Mouse (Mus musculus) hindbrain, postnatal 0 days (tissue): ENCODE data around the gene Cdc42. TPM values are rescaled to one million over a fixed set of nuclear protein-coding genes. Genes with fewer than 3 reads are reported as not detected.

Source experiments
- ATAC-seq: fragments of 200-750 bp; cut with Nextera tagmentation; 2 replicates; pipeline ENCODE4 v1.8.0; 2017; ENCODE audit warnings: mild to moderate bottlenecking, moderate TSS enrichment, moderate library complexity
- DNase-seq: peaks from one replicate; pipeline ENCODE4 v3.0.0-alpha.2; 2015; ENCODE audit warnings: low spot score
- H3K27ac ChIP-seq: fragments of 300-500 bp; sonication (generic); 2 replicates; pipeline ENCODE4 v1.5.1; 2014; ENCODE audit warnings: mild to moderate bottlenecking
- H3K27me3 ChIP-seq: fragments of 300-500 bp; sonication (generic); 2 replicates; pipeline ENCODE4 v1.6.1; 2014; ENCODE audit warnings: low read length, mixed read lengths; ENCODE audit not compliant: insufficient read depth
- H3K36me3 ChIP-seq: fragments of 300-500 bp; sonication (generic); 2 replicates; pipeline ENCODE4 v1.6.1; 2014; ENCODE audit warnings: low read length, mixed read lengths; ENCODE audit not compliant: insufficient read depth
- H3K4me1 ChIP-seq: fragments of 300-500 bp; sonication (generic); 2 replicates; pipeline ENCODE4 v1.6.1; 2014; ENCODE audit warnings: antibody characterized with exemption, low read length, mixed read lengths; ENCODE audit not compliant: insufficient read depth
- H3K4me2 ChIP-seq: fragments of 300-500 bp; sonication (generic); 2 replicates; pipeline ENCODE4 v1.6.1; 2014; ENCODE audit warnings: low read depth, mild to moderate bottlenecking, low read length, moderate library complexity, mixed read lengths
- H3K4me3 ChIP-seq: fragments of 300-500 bp; sonication (generic); 2 replicates; pipeline ENCODE4 v1.5.1; 2014; ENCODE audit warnings: low read length
- H3K9ac ChIP-seq: fragments of 300-500 bp; sonication (generic); replicated peaks from 2 replicates; pipeline ENCODE4 v1.6.1; 2014; ENCODE audit warnings: mild to moderate bottlenecking, low read length, moderate library complexity, mixed read lengths
- H3K9me3 ChIP-seq: fragments of 300-500 bp; sonication (generic); 2 replicates; pipeline ENCODE4 v1.6.1; 2016; ENCODE audit warnings: low read length, mixed read lengths
- CTCF ChIP-seq: IDR thresholded peaks from 2 replicates; pipeline ENCODE4 v1.5.1; 2016; ENCODE audit warnings: antibody characterized with exemption, control low read depth, low read depth
- WGBS: fragments of 180-500 bp; shearing (Covaris S2); extraction: QIAGEN DNeasy Blood & Tissue Kit; methylation state at CpG from one replicate; pipeline ENCODE4 v1.1.7; 2014; 5-methylcytosine and 5-hydroxymethylcytosine counted together
- polyA plus RNA-seq: library from polyadenylated mRNA; unstranded; fragments of >200 nt; fragmentation: Nextera tagmentation; extraction: Ambion mirVana; gene quantifications from 2 replicates; pipeline ENCODE4 v1.2.1, GENCODE M21; 2015
- total RNA-seq: library from RNA; depleted of rRNA; stranded (reverse); fragments of >200 nt; gene quantifications from 2 replicates; pipeline ENCODE4 v1.2.3, GENCODE M21; 2014

Cdc42 gene
- total and polyA plus RNA-seq, 2 experiments from 2014 or later: 394 to 1,049 TPM

DNA sequence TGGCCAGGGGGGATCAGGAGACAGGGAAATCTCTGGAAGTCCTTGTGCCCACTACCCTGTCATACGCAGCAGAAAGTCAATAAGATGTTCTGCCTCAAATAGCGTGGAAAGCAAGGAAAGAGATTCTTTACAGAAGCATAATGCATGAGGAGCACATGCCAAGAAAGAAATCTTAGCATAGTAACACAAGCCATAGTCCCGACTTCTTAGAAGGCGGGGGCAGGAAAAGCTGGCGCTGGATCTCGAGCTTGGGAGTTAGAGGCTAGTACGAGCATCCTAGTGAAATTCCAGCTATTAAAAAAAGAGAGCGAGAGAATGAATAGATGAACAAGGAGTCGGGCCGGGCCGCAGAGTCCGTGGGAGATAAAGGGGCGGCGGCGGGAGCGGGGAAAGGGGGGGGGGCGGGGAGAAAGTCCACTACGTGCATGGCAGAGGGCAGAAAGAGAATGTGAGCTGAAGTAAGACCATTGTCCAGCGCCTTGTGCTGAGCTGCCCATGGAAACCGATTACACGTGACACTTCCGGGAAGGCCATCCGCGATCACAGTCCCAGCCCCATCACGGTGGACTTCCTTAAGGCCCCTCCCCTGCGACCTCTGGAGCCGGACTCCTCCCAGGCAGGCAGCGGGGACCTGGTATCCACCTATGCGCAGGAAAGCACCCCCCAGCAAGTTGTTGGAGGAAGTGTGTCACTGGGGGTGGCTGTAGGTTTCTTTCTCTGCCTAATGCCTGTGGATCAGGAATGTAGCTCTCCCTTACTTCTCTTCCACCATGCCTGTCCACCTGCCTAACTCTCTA lies 12.6 kb upstream of the Cdc42 start:
- H3K9me3 ChIP-seq: no peaks in the 10 kb centered on the region
- ATAC-seq (peak; percentile 67; the same call in 1 of the 2 replicates), DNase-seq (peak; percentile 34)
- H3K4me2 ChIP-seq: peak overlapping the region; percentile 63
- peak overlapping the region; percentile 31 for H3K4me3 ChIP-seq
- no peak overlapping the region for H3K27ac ChIP-seq
- no peaks in the 10 kb centered on the region; the same call in 1 of the 2 replicates for H3K4me1 ChIP-seq
- TF ChIP-seq CTCF: no peak
- no peaks in the 10 kb centered on the region for H3K27me3 ChIP-seq
- no peaks in the 10 kb centered on the region for H3K36me3 ChIP-seq
- peak overlapping the region; percentile 46 for H3K9ac ChIP-seq
- whole genome bisulfite sequencing: 5% methylated on average over 27 of the region's 29 CpGs

DNA sequence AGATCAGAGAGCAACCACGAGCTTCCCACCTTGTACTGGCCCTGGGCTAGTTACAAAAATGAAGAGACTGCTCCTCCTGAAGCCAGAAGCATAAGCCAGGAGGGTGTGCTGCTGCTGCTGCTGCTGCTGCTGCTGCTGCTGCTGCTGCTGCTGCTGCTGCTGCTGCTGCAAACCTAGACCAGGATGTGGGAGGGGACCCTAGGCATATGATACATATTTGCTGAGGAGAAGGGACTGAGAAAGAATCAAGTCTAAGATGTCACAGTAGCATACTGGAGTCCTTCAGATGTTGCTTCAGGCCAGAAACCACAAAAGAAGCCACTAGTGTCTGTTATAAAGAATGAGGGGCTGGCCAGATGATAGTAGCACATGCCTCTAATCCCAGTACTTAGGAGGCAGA lies 10.7 kb upstream of the Cdc42 start:
- Histone ChIP-seq H3K9ac (no peak overlapping the region), H3K4me2 (no peak overlapping the region), H3K4me3 (no peak overlapping the region), H3K27ac (no peak overlapping the region), H3K36me3 (no peaks in the 10 kb centered on the region), H3K4me1 (no peaks in the 10 kb centered on the region; the same call in 1 of the 2 replicates), H3K27me3 (no peaks in the 10 kb centered on the region), H3K9me3 (no peaks in the 10 kb centered on the region)
- ATAC-seq: no peak
- TF ChIP-seq CTCF: no peak
- WGBS: 34% methylated on average over 1 of the region's 1 CpGs
- no peak for DNase-seq

DNA sequence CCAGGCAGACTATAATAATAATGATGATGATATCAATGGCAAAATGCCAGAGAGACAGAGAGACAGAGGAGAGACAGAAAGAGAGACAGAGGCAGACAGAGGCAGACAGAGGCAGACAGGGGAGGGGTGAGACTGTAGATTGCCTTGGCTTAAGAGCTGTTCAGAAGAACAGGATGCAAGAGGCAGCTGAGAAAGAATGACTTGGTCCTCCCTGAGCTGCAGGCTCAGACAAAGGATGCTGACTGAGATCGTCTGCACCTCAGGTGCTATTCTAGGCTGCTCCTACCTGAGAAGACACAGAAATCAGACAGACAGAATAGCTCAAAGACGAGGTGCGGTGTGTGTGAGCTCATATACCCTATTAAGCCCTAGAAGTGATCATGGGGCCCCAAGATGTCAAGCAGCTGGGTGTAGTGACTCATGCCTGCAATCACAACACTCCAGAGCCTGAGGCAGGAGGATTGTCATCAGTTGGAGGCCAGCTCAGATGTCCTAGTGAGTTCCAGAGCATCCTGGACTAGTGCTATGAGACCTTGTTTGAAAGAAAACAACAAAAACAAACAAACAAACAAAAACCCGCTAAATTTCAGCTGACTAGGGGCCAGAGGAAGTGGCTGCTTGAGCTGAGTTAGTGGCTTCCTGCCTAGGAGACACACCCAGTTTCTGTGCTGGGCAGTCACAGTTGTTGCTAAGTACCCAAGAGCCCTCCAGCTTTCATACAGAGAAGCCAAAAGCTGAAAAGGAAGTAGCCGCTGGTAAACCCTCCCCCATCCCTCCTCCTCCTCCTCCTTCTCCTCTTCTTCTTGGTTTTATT lies 10.0 kb upstream of the Cdc42 start:
- no peak overlapping the region for H3K4me3 ChIP-seq
- DNase-seq: peak; percentile 21
- H3K27me3 ChIP-seq: no peaks in the 10 kb centered on the region
- H3K4me2 ChIP-seq: no peak overlapping the region
- no peaks in the 10 kb centered on the region for H3K36me3 ChIP-seq
- no peak for TF ChIP-seq CTCF
- H3K27ac ChIP-seq: no peak overlapping the region
- H3K9ac ChIP-seq: no peak overlapping the region
- no peak for ATAC-seq
- WGBS: 55% methylated on average over 5 of the region's 5 CpGs
- H3K4me1 ChIP-seq: no peaks in the 10 kb centered on the region; the same call in 1 of the 2 replicates
- no peaks in the 10 kb centered on the region for H3K9me3 ChIP-seq

DNA sequence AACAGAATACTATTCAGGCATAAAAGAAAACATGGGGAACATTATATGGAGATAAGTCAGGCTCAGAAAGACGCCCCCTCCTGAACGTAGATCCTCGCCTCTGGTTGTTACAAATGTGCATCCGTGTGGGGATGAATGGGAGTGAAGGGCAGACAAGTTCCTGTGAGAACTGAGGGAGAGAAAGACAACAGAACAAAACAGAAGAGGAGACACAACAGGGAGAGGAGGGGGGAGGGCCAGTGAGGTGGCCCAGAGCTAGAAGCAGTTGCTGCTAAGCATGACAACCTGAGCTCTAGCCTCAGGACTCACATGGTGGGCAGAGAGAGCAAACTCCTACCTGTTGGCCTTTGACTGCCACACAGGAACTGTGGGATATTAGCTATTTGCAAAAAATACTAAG lies 8.6 kb upstream of the Cdc42 start:
- no peaks in the 10 kb centered on the region; the same call in 1 of the 2 replicates for H3K4me1 ChIP-seq
- H3K36me3 ChIP-seq: no peaks in the 10 kb centered on the region
- no peak overlapping the region for H3K4me3 ChIP-seq
- no peaks in the 10 kb centered on the region for H3K27me3 ChIP-seq
- TF ChIP-seq CTCF: no peak
- no peak for DNase-seq
- H3K27ac ChIP-seq: no peak overlapping the region
- H3K9me3 ChIP-seq: no peaks in the 10 kb centered on the region
- ATAC-seq: no peak
- H3K9ac ChIP-seq: no peak overlapping the region
- 82% methylated on average over 4 of the region's 4 CpGs for WGBS
- no peak overlapping the region for H3K4me2 ChIP-seq

DNA sequence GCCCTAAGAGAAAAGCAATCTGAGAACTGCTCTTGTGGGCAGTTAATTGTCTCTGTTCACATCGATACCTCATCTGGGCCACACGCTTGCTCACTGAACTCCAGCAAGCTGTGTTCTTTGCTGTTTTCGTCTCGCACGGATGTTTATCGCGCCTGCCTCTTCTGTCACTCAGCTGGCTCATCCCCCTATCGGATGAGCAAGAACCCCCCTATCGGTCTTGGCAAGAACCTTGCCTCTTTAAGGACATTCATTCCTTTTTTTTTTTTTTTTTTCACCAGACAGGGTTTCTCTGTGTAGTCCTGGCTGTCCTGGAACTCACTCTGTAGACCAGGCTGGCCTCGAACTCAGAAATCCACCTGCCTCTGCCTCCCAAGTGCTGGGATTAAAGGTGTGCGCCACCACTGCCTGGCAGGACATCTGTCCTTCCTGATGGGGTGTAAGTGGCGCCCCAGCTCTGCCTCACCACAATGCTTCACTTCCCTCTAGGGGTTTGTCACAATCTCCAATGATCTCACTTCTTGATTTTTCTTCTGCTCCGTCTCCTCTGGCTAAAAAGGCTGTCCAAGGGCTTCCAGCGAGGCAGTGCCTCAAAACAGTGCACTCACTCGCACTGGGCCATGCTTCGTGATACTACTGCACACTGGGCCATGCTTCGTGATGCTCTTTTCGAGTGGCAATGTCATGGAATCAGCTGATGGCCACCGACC lies 8.0 kb upstream of the Cdc42 start:
- no peaks in the 10 kb centered on the region; the same call in 1 of the 2 replicates for H3K4me1 ChIP-seq
- TF ChIP-seq CTCF: no peak
- 81% methylated on average over 19 of the region's 19 CpGs for WGBS

DNA sequence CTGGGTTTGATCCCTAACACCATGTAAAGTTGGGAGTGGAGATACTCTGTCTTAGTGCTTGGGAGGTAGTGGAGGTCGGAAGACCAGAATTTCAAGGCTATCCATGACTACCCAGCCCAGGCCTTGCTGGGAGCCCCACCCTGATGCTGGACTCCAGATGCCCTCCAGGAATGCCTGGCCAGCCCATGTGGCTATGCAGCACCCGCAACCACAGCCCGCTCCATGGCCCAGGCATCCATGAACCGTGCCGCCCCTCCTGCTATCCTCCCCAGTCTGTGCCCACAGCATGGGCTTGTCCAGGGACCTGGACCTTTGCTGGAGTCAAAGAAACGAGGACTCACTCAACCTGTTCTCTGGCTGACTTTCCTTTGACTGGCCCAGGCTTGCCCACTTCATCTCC lies 7.3 kb upstream of the Cdc42 start:
- WGBS: 87% methylated on average over 6 of the region's 6 CpGs
- Histone ChIP-seq H3K4me3 (no peak overlapping the region), H3K4me1 (no peaks in the 10 kb centered on the region), H3K4me2 (no peak overlapping the region), H3K27me3 (no peaks in the 10 kb centered on the region), H3K9me3 (no peaks in the 10 kb centered on the region), H3K36me3 (no peaks in the 10 kb centered on the region), H3K9ac (no peak overlapping the region), H3K27ac (no peak overlapping the region)
- no peak for TF ChIP-seq CTCF
- ATAC-seq (no peak), DNase-seq (no peak)

More for the DNA sequence above, 8.0 kb upstream of the Cdc42 start:
- no peak for ATAC-seq
- Histone ChIP-seq H3K27me3 (no peaks in the 10 kb centered on the region), H3K9me3 (no peaks in the 10 kb centered on the region), H3K4me3 (no peak overlapping the region), H3K4me2 (no peak overlapping the region), H3K9ac (no peak overlapping the region), H3K27ac (no peak overlapping the region), H3K36me3 (no peaks in the 10 kb centered on the region)
- DNase-seq: no peak
